Mouse (Mus musculus): ENCODE measurements around the gene Ces1g. TPM values are rescaled to one million over a fixed set of nuclear protein-coding genes. Genes with fewer than 3 reads are reported as not detected.

Gene Ces1g
- 0.19 and 0.23 TPM in 2 replicates for polyA plus RNA-seq (2016; fragmentation: Nextera tagmentation; extraction: Ambion mirVana)

GRCm38 (mm10) chr8:93337207-93337606 lies at the start of gene Ces1g:
TSS of gene Ces1g (minus strand) at chr8:93337308.
- WGBS (ENCODE audit: insufficient replicate concordance) = 42% methylated on average over 3 of the region's 3 CpGs
- no peak for ATAC-seq

GRCm38 (mm10) chr8:93379625-93380024 lies 42.5 kb upstream of the Ces1g start, which contains the start of gene Ces1h:
TSS of gene Ces1h (minus strand) at chr8:93379725.
- Histone ChIP-seq H3K27ac (no peak within 1 kb of the TSS), H3K36me3 (no peaks in the 10 kb centered on the region), H3K4me2 (no peak within 1 kb of the TSS), H3K9me3 (replicated peaks) (no peaks in the 10 kb centered on the region; the same call in 1 of the 2 replicates), H3K4me3 (no peak within 1 kb of the TSS), H3K9ac (no peak within 1 kb of the TSS), H3K27me3 (replicated peaks) (no peaks in the 10 kb centered on the region), H3K4me1 (no peaks in the 10 kb centered on the region)
- WGBS (ENCODE audit: insufficient replicate concordance) = 87% methylated on average over 4 of the region's 4 CpGs
- no peak for ATAC-seq

More at GRCm38 (mm10) chr8:93337207-93337606, at the start of gene Ces1g:
- Histone ChIP-seq H3K9ac (no peak within 1 kb of the TSS), H3K27ac (no peak within 1 kb of the TSS), H3K4me3 (no peak within 1 kb of the TSS), H3K9me3 (replicated peaks) (peaks cover 7% of the 10 kb centered on the region; the same call in 1 of the 2 replicates), H3K27me3 (replicated peaks) (no peaks in the 10 kb centered on the region), H3K4me2 (no peak within 1 kb of the TSS), H3K36me3 (no peaks in the 10 kb centered on the region), H3K4me1 (no peaks in the 10 kb centered on the region)

- H3K27me3 ChIP-seq (replicated peaks) = no peaks in the 10 kb centered on the region
- H3K4me2 ChIP-seq = no peak overlapping the region
- H3K9me3 ChIP-seq (replicated peaks) = no peaks in the 10 kb centered on the region
- no peaks in the 10 kb centered on the region for H3K36me3 ChIP-seq
- WGBS (ENCODE audit: insufficient replicate concordance) = 38% methylated on average over 2 of the region's 2 CpGs
- no peak overlapping the region for H3K4me3 ChIP-seq
- no peak overlapping the region for H3K9ac ChIP-seq
- ATAC-seq = no peak
- no peak overlapping the region for H3K27ac ChIP-seq
- no peaks in the 10 kb centered on the region for H3K4me1 ChIP-seq
Observed at GRCm38 (mm10) chr8:93369481-93369880, 32.4 kb upstream of the Ces1g start.

GRCm38 (mm10) chr8:93360113-93360512 lies 23.0 kb upstream of the Ces1g start:
- Histone ChIP-seq H3K4me2 (no peak overlapping the region), H3K4me3 (no peak overlapping the region), H3K27ac (no peak overlapping the region), H3K9me3 (replicated peaks) (no peaks in the 10 kb centered on the region), H3K36me3 (no peaks in the 10 kb centered on the region), H3K9ac (no peak overlapping the region), H3K4me1 (no peaks in the 10 kb centered on the region), H3K27me3 (replicated peaks) (no peaks in the 10 kb centered on the region)
- ATAC-seq = no peak

GRCm38 (mm10) chr8:93339531-93339930 lies 2.4 kb upstream of the Ces1g start:
- H3K4me1 ChIP-seq = no peaks in the 10 kb centered on the region
- 82% methylated on average over 2 of the region's 2 CpGs for WGBS (ENCODE audit: insufficient replicate concordance)

GRCm38 (mm10) chr8:93332703-93333102 lies 4.4 kb downstream of the Ces1g start:
- 50% methylated on average over 1 of the region's 1 CpGs for WGBS (ENCODE audit: insufficient replicate concordance)
- Histone ChIP-seq H3K9ac (no peak overlapping the region), H3K36me3 (no peaks in the 10 kb centered on the region), H3K4me3 (no peak overlapping the region), H3K4me2 (no peak overlapping the region), H3K4me1 (no peaks in the 10 kb centered on the region), H3K9me3 (replicated peaks) (0 out of 2 replicates have a peak, but pooled peaks cover 5% of the 10 kb centered on the region), H3K27me3 (replicated peaks) (no peaks in the 10 kb centered on the region), H3K27ac (no peak overlapping the region)
- peak; percentile 13; the same call in 1 of the 2 replicates for ATAC-seq

More at GRCm38 (mm10) chr8:93339531-93339930, 2.4 kb upstream of the Ces1g start:
- Histone ChIP-seq H3K9me3 (replicated peaks) (peaks cover 7% of the 10 kb centered on the region; the same call in 1 of the 2 replicates), H3K4me2 (no peak overlapping the region), H3K27me3 (replicated peaks) (no peaks in the 10 kb centered on the region), H3K4me3 (no peak overlapping the region), H3K36me3 (no peaks in the 10 kb centered on the region), H3K27ac (no peak overlapping the region), H3K9ac (no peak overlapping the region)
- ATAC-seq = no peak

GRCm38 (mm10) chr8:93331151-93331550 lies 6.0 kb downstream of the Ces1g start:
- 60% methylated on average over 2 of the region's 2 CpGs for WGBS (ENCODE audit: insufficient replicate concordance)
- Histone ChIP-seq H3K4me3 (no peak overlapping the region), H3K4me2 (no peak overlapping the region), H3K9ac (no peak overlapping the region), H3K9me3 (replicated peaks) (0 out of 2 replicates have a peak, but pooled peaks cover 5% of the 10 kb centered on the region), H3K36me3 (no peaks in the 10 kb centered on the region), H3K4me1 (no peaks in the 10 kb centered on the region), H3K27me3 (replicated peaks) (no peaks in the 10 kb centered on the region), H3K27ac (no peak overlapping the region)
- ATAC-seq = no peak

- 0 out of 2 replicates have a peak, but pooled peaks cover 8% of the 10 kb centered on the region for H3K9me3 ChIP-seq (replicated peaks)
- no peaks in the 10 kb centered on the region for H3K4me1 ChIP-seq
- H3K4me2 ChIP-seq = no peak overlapping the region
- H3K9ac ChIP-seq = no peak overlapping the region
- H3K4me3 ChIP-seq = no peak overlapping the region
- ATAC-seq = 0 out of 2 replicates have a peak, but pooled peaks have one; percentile 37
- no peak overlapping the region for H3K27ac ChIP-seq
- WGBS (ENCODE audit: insufficient replicate concordance) = 36% methylated on average over 2 of the region's 2 CpGs
- H3K36me3 ChIP-seq = no peaks in the 10 kb centered on the region
- no peaks in the 10 kb centered on the region for H3K27me3 ChIP-seq (replicated peaks)
Observed at GRCm38 (mm10) chr8:93325123-93325522, 12.0 kb downstream of the Ces1g start.

- no peak overlapping the region for H3K4me2 ChIP-seq
- 70% methylated on average over 2 of the region's 2 CpGs for WGBS (ENCODE audit: insufficient replicate concordance)
Observed at GRCm38 (mm10) chr8:93317031-93317430, 20.1 kb downstream of the Ces1g start.

GRCm38 (mm10) chr8:93315557-93315956 lies 21.6 kb downstream of the Ces1g start:
- 52% methylated on average over 2 of the region's 2 CpGs for WGBS (ENCODE audit: insufficient replicate concordance)
- no peak overlapping the region for H3K27ac ChIP-seq
- H3K4me3 ChIP-seq = no peak overlapping the region
- H3K27me3 ChIP-seq (replicated peaks) = no peaks in the 10 kb centered on the region
- ATAC-seq = no peak
- H3K4me1 ChIP-seq = no peaks in the 10 kb centered on the region
- no peak overlapping the region for H3K9ac ChIP-seq
- no peak overlapping the region for H3K4me2 ChIP-seq
- H3K9me3 ChIP-seq (replicated peaks) = no peaks in the 10 kb centered on the region; the same call in 1 of the 2 replicates
- H3K36me3 ChIP-seq = no peaks in the 10 kb centered on the region

More at GRCm38 (mm10) chr8:93317031-93317430, 20.1 kb downstream of the Ces1g start:
- ATAC-seq = no peak
- Histone ChIP-seq H3K4me3 (no peak overlapping the region), H3K4me1 (no peaks in the 10 kb centered on the region), H3K27ac (no peak overlapping the region), H3K27me3 (replicated peaks) (no peaks in the 10 kb centered on the region), H3K36me3 (no peaks in the 10 kb centered on the region), H3K9me3 (replicated peaks) (no peaks in the 10 kb centered on the region; the same call in 1 of the 2 replicates), H3K9ac (no peak overlapping the region)

- no peaks in the 10 kb centered on the region for H3K27me3 ChIP-seq (replicated peaks)
- H3K4me1 ChIP-seq = no peaks in the 10 kb centered on the region
- no peaks in the 10 kb centered on the region for H3K36me3 ChIP-seq
- H3K4me2 ChIP-seq = no peak overlapping the region
- H3K27ac ChIP-seq = no peak overlapping the region
- 59% methylated on average over 2 of the region's 2 CpGs for whole genome bisulfite sequencing (ENCODE audit: insufficient replicate concordance)
- H3K9ac ChIP-seq = no peak overlapping the region
- ATAC-seq = no peak
- H3K4me3 ChIP-seq = no peak overlapping the region
- H3K9me3 ChIP-seq (replicated peaks) = 0 out of 2 replicates have a peak, but pooled peaks cover 3% of the 10 kb centered on the region
Observed at GRCm38 (mm10) chr8:93283896-93284295, 53.2 kb downstream of the Ces1g start.

- Histone ChIP-seq H3K27ac (no peak overlapping the region), H3K4me2 (no peak overlapping the region), H3K9ac (no peak overlapping the region), H3K27me3 (replicated peaks) (no peaks in the 10 kb centered on the region), H3K4me3 (no peak overlapping the region), H3K4me1 (no peaks in the 10 kb centered on the region), H3K9me3 (replicated peaks) (no peaks in the 10 kb centered on the region), H3K36me3 (no peaks in the 10 kb centered on the region)
- WGBS (ENCODE audit: insufficient replicate concordance) = 49% methylated on average over 3 of the region's 3 CpGs
- ATAC-seq = no peak
Observed at GRCm38 (mm10) chr8:93282349-93282748, 54.8 kb downstream of the Ces1g start.

GRCm38 (mm10) chr8:93279556-93279955 lies 57.6 kb downstream of the Ces1g start, which contains the start of gene Ces1f:
TSS of gene Ces1f (minus strand) at chr8:93279747.
- no peak for ATAC-seq
- H3K27ac ChIP-seq = no peak within 1 kb of the TSS

More at GRCm38 (mm10) chr8:93279556-93279955, 57.6 kb downstream of the Ces1g start, which contains the start of gene Ces1f:
- H3K36me3 ChIP-seq = no peaks in the 10 kb centered on the region
- no peaks in the 10 kb centered on the region for H3K4me1 ChIP-seq
- no peaks in the 10 kb centered on the region for H3K27me3 ChIP-seq (replicated peaks)
- WGBS (ENCODE audit: insufficient replicate concordance) = 84% methylated on average over 1 of the region's 1 CpGs
- no peak within 1 kb of the TSS for H3K4me3 ChIP-seq
- no peak within 1 kb of the TSS for H3K9ac ChIP-seq
- H3K9me3 ChIP-seq (replicated peaks) = 0 out of 2 replicates have a peak, but pooled peaks cover under 1% of the 10 kb centered on the region
- no peak within 1 kb of the TSS for H3K4me2 ChIP-seq
